ENCODE assay signal across 10 mouse cellular contexts in genomic region chr12:78098765-78099194, GRCm38 (mm10).
DNase-seq lines count a peak whose midpoint lies in the region; ATAC-seq and TF ChIP-seq lines count a peak whose summit lies in the region.
"Had no signal": no experiment of that assay in that cellular context is flagged by ENCODE, and none has a peak within 500 bp of the region (broad histone marks: within the 10 kb centered on the region; RNA-seq: fewer than 3 reads in every experiment).

No protein-coding gene starts in this region.

- intact Hi-C loops in heart, adult 2 months (cut with DNase I): no loop called here

- DNase-seq in heart, adult 2 months: peak; percentile 30
- no peak for DNase-seq in heart, embryonic 10.5 days (ENCODE audit: low spot score)
- DNase-seq in brain, adult 2 months (ENCODE audit: low read depth, low spot score): peak; percentile 88
- peak; percentile 89 for DNase-seq in forebrain, postnatal 0 days
- peak; percentile 25 to 82 for DNase-seq in left cerebral cortex, adult 8-10 months (ENCODE audit: low spot score in 2 of 2)
- DNase-seq in right cerebral cortex, adult 18-20 months: peak; percentile 82
- no peak for DNase-seq in spleen, adult 12 weeks (ENCODE audit: low spot score)
- DNase-seq in kidney, adult 18-20 months: no peak

- peak overlapping the region; percentile 11; the same call in 1 of the 2 replicates for H3K4me2 ChIP-seq in forebrain, postnatal 0 days (ENCODE audit: low read depth)
- H3K4me2 ChIP-seq: embryonic facial prominence, embryonic 12.5 days; liver, embryonic 15.5 days had no signal

- no peak overlapping the region for H3K27ac ChIP-seq in heart, adult 2 months
- H3K27ac ChIP-seq in heart, embryonic 10.5 days: no peak overlapping the region
- peak overlapping the region; percentile 76 for H3K27ac ChIP-seq in forebrain, postnatal 0 days (ENCODE audit: low read depth, low read length)
- H3K27ac ChIP-seq: embryonic facial prominence, embryonic 12.5 days; liver, embryonic 15.5 days had no signal

- no peak for TF ChIP-seq EP300 in heart, adult 2 months (IDR thresholded peaks at IDR 0.05; ENCODE audit: insufficient read depth, low read depth, low read length)

- H3K36me3 ChIP-seq in heart, adult 2 months (ENCODE audit: control insufficient read depth, insufficient read depth, low read length): no peaks in the 10 kb centered on the region
- no peaks in the 10 kb centered on the region for H3K36me3 ChIP-seq in heart, embryonic 10.5 days
- H3K36me3 ChIP-seq in forebrain, postnatal 0 days (ENCODE audit: insufficient read depth): no peaks in the 10 kb centered on the region
- H3K36me3 ChIP-seq: embryonic facial prominence, embryonic 12.5 days; liver, embryonic 15.5 days had no signal

- no peak for TF ChIP-seq CTCF in heart, adult 2 months (IDR thresholded peaks at IDR 0.05)
- TF ChIP-seq CTCF in forebrain, postnatal 0 days (IDR thresholded peaks at IDR 0.05; ENCODE audit: low read depth): peak; percentile 17; the same call in 1 of the 2 replicates

- H3K9ac ChIP-seq in heart, adult 2 months (ENCODE audit: low read depth, low read length): no peak overlapping the region
- peak overlapping the region; percentile 6; the same call in 1 of the 2 replicates for H3K9ac ChIP-seq in forebrain, postnatal 0 days
- H3K9ac ChIP-seq: embryonic facial prominence, embryonic 12.5 days; liver, embryonic 15.5 days had no signal

- WGBS in heart, adult 2 months: 32% methylated on average over 9 of the region's 9 CpGs
- 69% methylated on average over 9 of the region's 9 CpGs for WGBS in heart, embryonic 10.5 days
- 29% methylated on average over 9 of the region's 9 CpGs for WGBS in forebrain, postnatal 0 days

- H3K9me3 ChIP-seq in heart, embryonic 10.5 days: no peaks in the 10 kb centered on the region
- H3K9me3 ChIP-seq in forebrain, postnatal 0 days (ENCODE audit: low read length): no peaks in the 10 kb centered on the region
- H3K9me3 ChIP-seq: embryonic facial prominence, embryonic 12.5 days; liver, embryonic 15.5 days had no signal

- H3K4me3 ChIP-seq in heart, adult 2 months: no peak overlapping the region
- no peak overlapping the region for H3K4me3 ChIP-seq in heart, embryonic 10.5 days
- H3K4me3 ChIP-seq in forebrain, postnatal 0 days (ENCODE audit: low read depth, low read length): no peak overlapping the region
- H3K4me3 ChIP-seq: embryonic facial prominence, embryonic 12.5 days; liver, embryonic 15.5 days had no signal

- no peaks in the 10 kb centered on the region for H3K79me2 ChIP-seq in heart, adult 2 months (replicated peaks; ENCODE audit: control insufficient read depth, insufficient read depth, low read length)

- peak; percentile 90 for ATAC-seq in forebrain, postnatal 0 days

- H3K4me1 ChIP-seq in heart, adult 2 months (ENCODE audit: control insufficient read depth, insufficient read depth, low read length): no peaks in the 10 kb centered on the region
- no peaks in the 10 kb centered on the region for H3K4me1 ChIP-seq in heart, embryonic 10.5 days
- H3K4me1 ChIP-seq in forebrain, postnatal 0 days (ENCODE audit: insufficient read depth): peaks cover 12% of the 10 kb centered on the region
- H3K4me1 ChIP-seq: liver, embryonic 15.5 days had no signal

- H3K27me3 ChIP-seq in heart, adult 2 months (ENCODE audit: control insufficient read depth, insufficient read depth, low read length): no peaks in the 10 kb centered on the region
- H3K27me3 ChIP-seq in heart, embryonic 10.5 days (ENCODE audit: insufficient read depth, poor library complexity, severe bottlenecking): no peaks in the 10 kb centered on the region
- H3K27me3 ChIP-seq in forebrain, postnatal 0 days (ENCODE audit: insufficient read depth, low read length): no peaks in the 10 kb centered on the region
- H3K27me3 ChIP-seq: embryonic facial prominence, embryonic 12.5 days; liver, embryonic 15.5 days had no signal

- no peak for TF ChIP-seq POLR2A in heart, adult 2 months (IDR thresholded peaks at IDR 0.05; ENCODE audit: insufficient read depth, low read depth, low read length)

Comparison
In these comparisons a context has a peak if more than half of its experiments do, and no peak if none do; other contexts are left out.
1. DNase-seq: peak in heart, adult 2 months (2 of 2), brain, adult 2 months (single experiment), forebrain, postnatal 0 days (single experiment), left cerebral cortex, adult 8-10 months (2 of 2) and right cerebral cortex, adult 18-20 months (single experiment); none in heart, embryonic 10.5 days (single experiment), spleen, adult 12 weeks (single experiment) and kidney, adult 18-20 months (single experiment).